Mouse (Mus musculus) forelimb bud, embryonic 11.5 days (tissue): ENCODE results near the gene Cbfa2t3.

Source experiments
- DNase-seq: peaks from one replicate; pipeline ENCODE4 v3.0.0-alpha.2; 2012; ENCODE audit warnings: low read depth, low spot score

The Cbfa2t3 gene

GRCm38 (mm10) chr8:122692152-122692551 lies 6.8 kb downstream of the Cbfa2t3 start:
- no peak for DNase-seq

GRCm38 (mm10) chr8:122691018-122691417 lies 7.9 kb downstream of the Cbfa2t3 start:
- DNase-seq = no peak

GRCm38 (mm10) chr8:122689315-122689714 lies 9.6 kb downstream of the Cbfa2t3 start:
- DNase-seq = no peak

GRCm38 (mm10) chr8:122686879-122687278 lies 12.0 kb downstream of the Cbfa2t3 start:
- no peak for DNase-seq

- DNase-seq = no peak
Measured at GRCm38 (mm10) chr8:122685097-122685861, 13.6 kb downstream of the Cbfa2t3 start.

GRCm38 (mm10) chr8:122682820-122683219 lies 16.1 kb downstream of the Cbfa2t3 start:
- DNase-seq = no peak

- no peak for DNase-seq
Measured at GRCm38 (mm10) chr8:122680171-122680570, 18.7 kb downstream of the Cbfa2t3 start.

- no peak for DNase-seq
Measured at GRCm38 (mm10) chr8:122679325-122679920, 19.5 kb downstream of the Cbfa2t3 start.

- no peak for DNase-seq
Measured at GRCm38 (mm10) chr8:122678896-122679210, 20.1 kb downstream of the Cbfa2t3 start.

- DNase-seq = peak; percentile 63
Measured at GRCm38 (mm10) chr8:122678061-122678895, 20.6 kb downstream of the Cbfa2t3 start.

GRCm38 (mm10) chr8:122677481-122678021 lies 21.4 kb downstream of the Cbfa2t3 start:
- no peak for DNase-seq

GRCm38 (mm10) chr8:122676621-122677480 lies 22.1 kb downstream of the Cbfa2t3 start:
- no peak for DNase-seq

GRCm38 (mm10) chr8:122675596-122676420 lies 23.1 kb downstream of the Cbfa2t3 start:
- DNase-seq = no peak

- no peak for DNase-seq
Measured at GRCm38 (mm10) chr8:122674999-122675398, 23.9 kb downstream of the Cbfa2t3 start.

- DNase-seq = no peak
Measured at GRCm38 (mm10) chr8:122673989-122674388, 24.9 kb downstream of the Cbfa2t3 start.

GRCm38 (mm10) chr8:122671894-122672293 lies 27.0 kb downstream of the Cbfa2t3 start:
- DNase-seq = no peak

GRCm38 (mm10) chr8:122670718-122671117 lies 28.2 kb downstream of the Cbfa2t3 start:
- DNase-seq = no peak

- DNase-seq = no peak
Measured at GRCm38 (mm10) chr8:122670001-122670400, 28.9 kb downstream of the Cbfa2t3 start.

- DNase-seq = no peak
Measured at GRCm38 (mm10) chr8:122669370-122669769, 29.5 kb downstream of the Cbfa2t3 start.

GRCm38 (mm10) chr8:122667854-122668253 lies 31.1 kb downstream of the Cbfa2t3 start:
- DNase-seq = no peak
